10 mouse cellular contexts compared by ENCODE assay signal in genomic region chr11:98926553-98926952, GRCm38 (mm10). TPM values are rescaled to one million over a fixed set of nuclear protein-coding genes. Genes with fewer than 3 reads are reported as not detected.
DNase-seq lines count a peak whose midpoint lies in the region; ATAC-seq and TF ChIP-seq lines count a peak whose summit lies in the region.
"Had no signal": no experiment of that assay in that cellular context is flagged by ENCODE, and none has a peak within 500 bp of the region (broad histone marks: within the 10 kb centered on the region; RNA-seq: fewer than 3 reads in every experiment).

No protein-coding gene starts in this region.

- 0 out of 2 replicates have a peak overlapping the region, but pooled peaks have one; percentile 18 for H3K4me2 ChIP-seq in forebrain, embryonic 12.5 days
- no peak overlapping the region for H3K4me2 ChIP-seq in forebrain, postnatal 0 days (ENCODE audit: low read depth)
- no peak overlapping the region for H3K4me2 ChIP-seq in liver, embryonic 11.5 days
- no peak overlapping the region for H3K4me2 ChIP-seq in liver, postnatal 0 days (ENCODE audit: low read depth, low read length)
- H3K4me2 ChIP-seq in embryonic facial prominence, embryonic 15.5 days (replicated peaks): no peak overlapping the region
- H3K4me2 ChIP-seq in neural tube, embryonic 13.5 days: no peak overlapping the region

- no peak for TF ChIP-seq EP300 in liver, postnatal 0 days (IDR thresholded peaks at IDR 0.05; ENCODE audit: low read depth)

- peaks cover 15% of the 10 kb centered on the region for H3K27me3 ChIP-seq in forebrain, embryonic 12.5 days
- H3K27me3 ChIP-seq in forebrain, postnatal 0 days (ENCODE audit: insufficient read depth, low read length): no peaks in the 10 kb centered on the region
- peaks cover 10% of the 10 kb centered on the region for H3K27me3 ChIP-seq in liver, embryonic 11.5 days (replicated peaks; ENCODE audit: control insufficient read depth, insufficient read depth, low read length)
- 0 out of 2 replicates have a peak, but pooled peaks cover 10% of the 10 kb centered on the region for H3K27me3 ChIP-seq in liver, postnatal 0 days (ENCODE audit: insufficient read depth, low read length)
- no peaks in the 10 kb centered on the region for H3K27me3 ChIP-seq in embryonic facial prominence, embryonic 15.5 days
- no peaks in the 10 kb centered on the region for H3K27me3 ChIP-seq in neural tube, embryonic 13.5 days

- H3K4me3 ChIP-seq in forebrain, embryonic 12.5 days (replicated peaks): no peak overlapping the region
- H3K4me3 ChIP-seq in forebrain, postnatal 0 days (ENCODE audit: low read depth, low read length): no peak overlapping the region
- no peak overlapping the region for H3K4me3 ChIP-seq in liver, embryonic 11.5 days (ENCODE audit: low read depth, low read length)
- H3K4me3 ChIP-seq in liver, postnatal 0 days (ENCODE audit: low read depth, low read length): no peak overlapping the region
- no peak overlapping the region for H3K4me3 ChIP-seq in embryonic facial prominence, embryonic 15.5 days (replicated peaks)
- no peak overlapping the region for H3K4me3 ChIP-seq in neural tube, embryonic 13.5 days

- H3K9ac ChIP-seq in forebrain, embryonic 12.5 days: no peak overlapping the region
- H3K9ac ChIP-seq in forebrain, postnatal 0 days: no peak overlapping the region
- H3K9ac ChIP-seq in liver, embryonic 11.5 days (ENCODE audit: low read depth, low read length): no peak overlapping the region
- H3K9ac ChIP-seq in liver, postnatal 0 days (replicated peaks): no peak overlapping the region
- H3K9ac ChIP-seq in embryonic facial prominence, embryonic 15.5 days: no peak overlapping the region
- H3K9ac ChIP-seq in neural tube, embryonic 13.5 days: 0 out of 2 replicates have a peak overlapping the region, but pooled peaks have one; percentile 46

- ATAC-seq in forebrain, embryonic 12.5 days (ENCODE audit: low FRiP score): no peak
- no peak for ATAC-seq in forebrain, postnatal 0 days
- no peak for ATAC-seq in liver, embryonic 11.5 days (replicated peaks; ENCODE audit: low FRiP score)
- no peak for ATAC-seq in liver, postnatal 0 days
- ATAC-seq in embryonic facial prominence, embryonic 15.5 days (ENCODE audit: insufficient number of reproducible peaks, low FRiP score, low TSS enrichment, low read depth): no peak
- no peak for ATAC-seq in neural tube, embryonic 13.5 days (ENCODE audit: low read depth)

- intact Hi-C loops in gastrocnemius, postnatal 14 days (cut with DNase I; ENCODE audit: low total_unique reads): loop anchor here (2.0 kb wide), 1 partner anchor 44 kb away; no protein-coding TSS in a partner anchor

- peaks cover 79% of the 10 kb centered on the region for H3K4me1 ChIP-seq in forebrain, embryonic 12.5 days
- H3K4me1 ChIP-seq in forebrain, postnatal 0 days (ENCODE audit: insufficient read depth): peaks cover 23% of the 10 kb centered on the region
- peaks cover 60% of the 10 kb centered on the region for H3K4me1 ChIP-seq in liver, embryonic 11.5 days (replicated peaks; ENCODE audit: control insufficient read depth, insufficient read depth, low read length)
- H3K4me1 ChIP-seq in liver, postnatal 0 days (ENCODE audit: insufficient read depth): peaks cover 46% of the 10 kb centered on the region
- peaks cover 99% of the 10 kb centered on the region for H3K4me1 ChIP-seq in embryonic facial prominence, embryonic 15.5 days
- H3K4me1 ChIP-seq in neural tube, embryonic 13.5 days (replicated peaks): peaks cover 96% of the 10 kb centered on the region

- H3K36me3 ChIP-seq in forebrain, embryonic 12.5 days (replicated peaks): peaks cover 3% of the 10 kb centered on the region; the same call in 1 of the 2 replicates
- no peaks in the 10 kb centered on the region for H3K36me3 ChIP-seq in forebrain, postnatal 0 days (ENCODE audit: insufficient read depth)
- H3K36me3 ChIP-seq in liver, embryonic 11.5 days (ENCODE audit: control insufficient read depth, insufficient read depth, low read length): peaks cover 7% of the 10 kb centered on the region; the same call in 1 of the 2 replicates
- peaks cover 5% of the 10 kb centered on the region for H3K36me3 ChIP-seq in liver, postnatal 0 days (replicated peaks; ENCODE audit: insufficient read depth, low read length)
- no peaks in the 10 kb centered on the region for H3K36me3 ChIP-seq in embryonic facial prominence, embryonic 15.5 days
- H3K36me3 ChIP-seq in neural tube, embryonic 13.5 days: no peaks in the 10 kb centered on the region

- no peaks in the 10 kb centered on the region for H3K9me3 ChIP-seq in forebrain, embryonic 12.5 days
- H3K9me3 ChIP-seq in forebrain, postnatal 0 days (ENCODE audit: low read length): no peaks in the 10 kb centered on the region
- H3K9me3 ChIP-seq in liver, embryonic 11.5 days (ENCODE audit: control insufficient read depth, low read length): no peaks in the 10 kb centered on the region
- H3K9me3 ChIP-seq in liver, postnatal 0 days (ENCODE audit: low read length): no peaks in the 10 kb centered on the region
- H3K9me3 ChIP-seq in embryonic facial prominence, embryonic 15.5 days (replicated peaks): no peaks in the 10 kb centered on the region
- H3K9me3 ChIP-seq in neural tube, embryonic 13.5 days: no peaks in the 10 kb centered on the region

- no peak for TF ChIP-seq CTCF in forebrain, postnatal 0 days (IDR thresholded peaks at IDR 0.05; ENCODE audit: low read depth)
- no peak for TF ChIP-seq CTCF in liver, postnatal 0 days (IDR thresholded peaks at IDR 0.05; ENCODE audit: low read depth)

- peak overlapping the region; percentile 67 for H3K27ac ChIP-seq in forebrain, embryonic 12.5 days
- no peak overlapping the region for H3K27ac ChIP-seq in forebrain, postnatal 0 days (ENCODE audit: low read depth, low read length)
- H3K27ac ChIP-seq in liver, embryonic 11.5 days (ENCODE audit: low read depth, low read length): peak overlapping the region; percentile 68; the same call in 1 of the 2 replicates
- H3K27ac ChIP-seq in liver, postnatal 0 days (ENCODE audit: low read depth): no peak overlapping the region; the same call in 1 of the 2 replicates
- H3K27ac ChIP-seq in embryonic facial prominence, embryonic 15.5 days (replicated peaks): peak overlapping the region; percentile 94
- H3K27ac ChIP-seq in neural tube, embryonic 13.5 days (replicated peaks): peak overlapping the region; percentile 88

- WGBS in forebrain, embryonic 12.5 days: 62% methylated on average over 7 of the region's 7 CpGs
- WGBS in forebrain, postnatal 0 days: 78% methylated on average over 7 of the region's 7 CpGs
- WGBS in liver, embryonic 11.5 days: 73% methylated on average over 7 of the region's 7 CpGs
- 79% methylated on average over 7 of the region's 7 CpGs for WGBS in liver, postnatal 0 days (ENCODE audit: insufficient replicate concordance)
- 59% methylated on average over 7 of the region's 7 CpGs for WGBS in embryonic facial prominence, embryonic 15.5 days
- 63% methylated on average over 7 of the region's 7 CpGs for WGBS in neural tube, embryonic 13.5 days

- no peak for DNase-seq in forebrain, postnatal 0 days
- DNase-seq in liver, embryonic 11.5 days (ENCODE audit: low spot score): no peak
- DNase-seq in liver, postnatal 0 days: no peak
- no peak for DNase-seq in urinary bladder, adult 18-20 months (ENCODE audit: low spot score in 2 of 2)
- no peak for DNase-seq in gastrocnemius, postnatal 14 days
- DNase-seq: layer of hippocampus, postnatal 36 days had no signal

RNA-seq across cellular contexts. Expression of gene Rara, which starts 1.1 kb away (rescaled TPM):
- polyA plus RNA-seq in forebrain, embryonic 12.5 days (2016; fragmentation: Nextera tagmentation; extraction: Ambion mirVana): 14.0 and 16.4 TPM in 2 replicates
- total RNA-seq in forebrain, postnatal 0 days (2014; rRNA removed): 11.6 and 15.2 TPM in 2 replicates
- 9.5 and 10.7 TPM in 2 replicates for polyA plus RNA-seq in forebrain, postnatal 0 days (2015; fragmentation: Nextera tagmentation; extraction: Ambion mirVana)
- polyA plus RNA-seq in liver, embryonic 11.5 days (2014; fragmentation: Nextera tagmentation; extraction: Ambion mirVana): 18.6 and 20.1 TPM in 2 replicates
- 5.4 and 5.6 TPM in 2 replicates for polyA plus RNA-seq in liver, postnatal 0 days (2015; fragmentation: Nextera tagmentation; extraction: Ambion mirVana)
- 50.0 and 53.5 TPM in 2 replicates for polyA plus RNA-seq in embryonic facial prominence, embryonic 15.5 days (2015; fragmentation: Nextera tagmentation; extraction: Ambion mirVana)
- polyA plus RNA-seq in neural tube, embryonic 13.5 days (2015; fragmentation: Nextera tagmentation; extraction: Ambion mirVana): 24.0 and 26.7 TPM in 2 replicates
- 10 to 100 TPM; 13.7 to 19.7 TPM for total RNA-seq in gastrocnemius, postnatal 14 days (2021)

RNA-seq across cellular contexts. Expression of gene Cdc6, which starts 19.0 kb away (rescaled TPM):
- polyA plus RNA-seq in forebrain, embryonic 12.5 days (2016; fragmentation: Nextera tagmentation; extraction: Ambion mirVana): 38.0 and 43.1 TPM in 2 replicates
- total RNA-seq in forebrain, postnatal 0 days (2014; rRNA removed): 2.2 and 2.3 TPM in 2 replicates
- polyA plus RNA-seq in forebrain, postnatal 0 days (2015; fragmentation: Nextera tagmentation; extraction: Ambion mirVana): 1.3 and 1.7 TPM in 2 replicates
- 96.3 and 114 TPM in 2 replicates for polyA plus RNA-seq in liver, embryonic 11.5 days (2014; fragmentation: Nextera tagmentation; extraction: Ambion mirVana)
- 19.1 and 22.3 TPM in 2 replicates for polyA plus RNA-seq in liver, postnatal 0 days (2015; fragmentation: Nextera tagmentation; extraction: Ambion mirVana)
- polyA plus RNA-seq in embryonic facial prominence, embryonic 15.5 days (2015; fragmentation: Nextera tagmentation; extraction: Ambion mirVana): 22.6 and 22.7 TPM in 2 replicates
- 4.2 and 4.7 TPM in 2 replicates for polyA plus RNA-seq in neural tube, embryonic 13.5 days (2015; fragmentation: Nextera tagmentation; extraction: Ambion mirVana)
- total RNA-seq in gastrocnemius, postnatal 14 days (2021): 1 to 10 TPM in 1 of 2 experiments, under 1 TPM in 1; 0.78 to 1.3 TPM

RNA-seq across cellular contexts. Expression of gene Gjd3, which starts 56.3 kb away (rescaled TPM):
- 0.24 and 0.47 TPM in 2 replicates for polyA plus RNA-seq in forebrain, embryonic 12.5 days (2016; fragmentation: Nextera tagmentation; extraction: Ambion mirVana)
- total RNA-seq in forebrain, postnatal 0 days (2014; rRNA removed): 1.2 and 1.4 TPM in 2 replicates
- 2.0 and 2.7 TPM in 2 replicates for polyA plus RNA-seq in forebrain, postnatal 0 days (2015; fragmentation: Nextera tagmentation; extraction: Ambion mirVana)
- polyA plus RNA-seq in liver, embryonic 11.5 days (2014; fragmentation: Nextera tagmentation; extraction: Ambion mirVana): 0.21 and 0.22 TPM in 2 replicates
- not detected in 2 replicates for polyA plus RNA-seq in liver, postnatal 0 days (2015; fragmentation: Nextera tagmentation; extraction: Ambion mirVana)
- polyA plus RNA-seq in embryonic facial prominence, embryonic 15.5 days (2015; fragmentation: Nextera tagmentation; extraction: Ambion mirVana): 0.96 and 1.1 TPM in 2 replicates
- polyA plus RNA-seq in neural tube, embryonic 13.5 days (2015; fragmentation: Nextera tagmentation; extraction: Ambion mirVana): 1.4 and 1.5 TPM in 2 replicates
- total RNA-seq in gastrocnemius, postnatal 14 days (2021): not detected
- polyA plus RNA-seq: C2C12 had no signal

Comparison
In these comparisons a context has a peak if more than half of its experiments do, and no peak if none do; other contexts are left out.
1. H3K27ac ChIP-seq: peak in forebrain, embryonic 12.5 days (single experiment), liver, embryonic 11.5 days (single experiment), embryonic facial prominence, embryonic 15.5 days (single experiment) and neural tube, embryonic 13.5 days (single experiment); none in forebrain, postnatal 0 days (single experiment) and liver, postnatal 0 days (single experiment).